Mouse (Mus musculus): Measurements from ENCODE around the gene Prr5l.

The Prr5l gene

GRCm38 (mm10) chr2:101721835-101722234 lies 161.0 kb downstream of the Prr5l start:
- peak in 1 of 2 experiments; percentile 32 for DNase-seq

- no peak for DNase-seq
Measured at GRCm38 (mm10) chr2:101717162-101717561, 165.7 kb downstream of the Prr5l start.

GRCm38 (mm10) chr2:101715650-101716323 lies 167.0 kb downstream of the Prr5l start:
- DNase-seq = peak; percentile 69 to 77

- no peak for DNase-seq
Measured at GRCm38 (mm10) chr2:101711608-101712007, 171.2 kb downstream of the Prr5l start.

- DNase-seq = no peak
Measured at GRCm38 (mm10) chr2:101705941-101706485, 176.8 kb downstream of the Prr5l start.

- DNase-seq = no peak
Measured at GRCm38 (mm10) chr2:101699284-101699683, 183.5 kb downstream of the Prr5l start.

- no peak for DNase-seq
Measured at GRCm38 (mm10) chr2:101695584-101695983, 187.2 kb downstream of the Prr5l start.

GRCm38 (mm10) chr2:101693577-101694215 lies 189.1 kb downstream of the Prr5l start:
- DNase-seq = no peak

GRCm38 (mm10) chr2:101693043-101693442 lies 189.8 kb downstream of the Prr5l start:
- DNase-seq = no peak

GRCm38 (mm10) chr2:101690252-101690827 lies 192.5 kb downstream of the Prr5l start:
- peak; percentile 14 to 37 for DNase-seq

GRCm38 (mm10) chr2:101688011-101688410 lies 194.8 kb downstream of the Prr5l start:
- DNase-seq = no peak

GRCm38 (mm10) chr2:101684421-101684820 lies 198.4 kb downstream of the Prr5l start:
- DNase-seq = no peak

GRCm38 (mm10) chr2:101679164-101679784 lies 203.6 kb downstream of the Prr5l start:
- DNase-seq = peak; percentile 9 to 20

- DNase-seq = peak; percentile 87 to 91
Measured at GRCm38 (mm10) chr2:101678236-101679021, 204.4 kb downstream of the Prr5l start, which contains the start of gene Traf6. Gene Traf6, plus strand, starts transcription at chr2:101678429.

GRCm38 (mm10) chr2:101673547-101673946 lies 209.3 kb downstream of the Prr5l start:
- DNase-seq = no peak

- DNase-seq = no peak
Measured at GRCm38 (mm10) chr2:101668751-101669150, 214.1 kb downstream of the Prr5l start.

GRCm38 (mm10) chr2:101665703-101666092 lies 217.1 kb downstream of the Prr5l start:
- no peak for DNase-seq

GRCm38 (mm10) chr2:101665058-101665702 lies 217.6 kb downstream of the Prr5l start:
- DNase-seq = peak; percentile 55 to 68
